Mouse (Mus musculus) heart, adult 2 months (tissue): ENCODE measurements around the gene Cdh4.

Experiments
- CTCF ChIP-seq: fragments of 200-600 bp; IDR thresholded peaks from 2 replicates; pipeline ENCODE4 v1.8.1; 2022; ENCODE audit warnings: antibody characterized with exemption, mild to moderate bottlenecking, moderate library complexity
- EP300 ChIP-seq: fragments of 200-500 bp; IDR thresholded peaks from 2 replicates; pipeline ENCODE4 v1.6.1; 2011; ENCODE audit warnings: low read depth, low read length, control low read depth; ENCODE audit not compliant: insufficient read depth
- POLR2A ChIP-seq: fragments of 200-500 bp; IDR thresholded peaks from 2 replicates; pipeline ENCODE4 v1.6.1; 2011; ENCODE audit warnings: mild to moderate bottlenecking, low read depth, low read length, control low read depth; ENCODE audit not compliant: insufficient read depth

- TF ChIP-seq CTCF (no peak), POLR2A (no peak), EP300 (no peak)
Observed at GRCm38 (mm10) chr2:179547627-179548026, 105.4 kb downstream of the Cdh4 start.
